Mouse (Mus musculus) liver, embryonic 14.5 days (tissue): ENCODE results near the gene Cdh23. TPM values are rescaled to one million over a fixed set of nuclear protein-coding genes. Genes with fewer than 3 reads are reported as not detected.
A peak's percentile ranks its signal among the peaks of the same experiment; 100 is the strongest.

Experiments used
- ATAC-seq: fragments of 200-750 bp; cut with Nextera tagmentation; 2 replicates; pipeline ENCODE4 v1.8.0; 2017; ENCODE audit warnings: moderate number of reproducible peaks, mild to moderate bottlenecking, moderate library complexity; ENCODE audit not compliant: insufficient read depth
- DNase-seq, 3 experiments: peaks; one replicate each; pipeline ENCODE4 v3.0.0-alpha.2; 2012 to 2013; ENCODE audit warnings: low read depth in 3 of 3, low spot score in 3 of 3
- H3K27ac ChIP-seq: fragments of 300-500 bp; sonication (generic); 2 replicates; pipeline ENCODE4 v1.5.1; 2014; ENCODE audit warnings: moderate library complexity, mild to moderate bottlenecking, control low read depth, inconsistent platforms
- H3K27me3 ChIP-seq: fragments of 300-500 bp; sonication (generic); 2 replicates; pipeline ENCODE4 v1.6.1; 2014; ENCODE audit warnings: mild to moderate bottlenecking, low read length, moderate library complexity; ENCODE audit not compliant: control insufficient read depth, insufficient read depth
- H3K36me3 ChIP-seq: fragments of 300-500 bp; sonication (generic); replicated peaks from 2 replicates; pipeline ENCODE4 v1.6.1; 2014; ENCODE audit warnings: low read depth; ENCODE audit not compliant: control insufficient read depth, insufficient read depth
- H3K4me1 ChIP-seq, 2 experiments: fragments of 200-500 bp in 1 of 2; fragments of 300-500 bp in 1 of 2; sonication (generic) in 1 of 2; replicated peaks; 2 replicates each; pipeline ENCODE4 v1.6.1; 2012 to 2014; ENCODE audit warnings: antibody characterized with exemption in 1 of 2, inconsistent platforms in 1 of 2, low read length in 1 of 2; ENCODE audit not compliant: control insufficient read depth in 2 of 2, insufficient read depth in 2 of 2
- H3K4me2 ChIP-seq: fragments of 300-500 bp; sonication (generic); 2 replicates; pipeline ENCODE4 v1.6.1; 2014; ENCODE audit warnings: low read depth, mild to moderate bottlenecking, control low read depth, moderate library complexity
- H3K4me3 ChIP-seq, 2 experiments: fragments of 200-500 bp in 1 of 2; fragments of 300-500 bp in 1 of 2; sonication (generic) in 1 of 2; 2 replicates each; pipeline ENCODE4 v1.5.1; 2012 to 2014; ENCODE audit warnings: low read depth in 2 of 2, low read length in 2 of 2, mild to moderate bottlenecking in 2 of 2, control low read depth in 1 of 2, inconsistent platforms in 1 of 2, moderate library complexity in 1 of 2; ENCODE audit not compliant: insufficient read depth in 1 of 2
- H3K9ac ChIP-seq: fragments of 300-500 bp; sonication (generic); replicated peaks from 2 replicates; pipeline ENCODE4 v1.6.1; 2014; ENCODE audit warnings: mild to moderate bottlenecking, control low read depth, moderate library complexity
- H3K9me3 ChIP-seq: fragments of 300-500 bp; sonication (generic); 2 replicates; pipeline ENCODE4 v1.6.1; 2016; ENCODE audit warnings: low read length, mixed read lengths; ENCODE audit not compliant: control insufficient read depth
- CTCF ChIP-seq: IDR thresholded peaks from 2 replicates; pipeline ENCODE4 v1.5.1; 2016; ENCODE audit warnings: antibody characterized with exemption, low read depth, control low read depth
- EP300 ChIP-seq: IDR thresholded peaks from 2 replicates; pipeline ENCODE4 v1.6.1; 2016; ENCODE audit warnings: antibody characterized with exemption, low read depth
- WGBS: fragments of 180-500 bp; shearing (Covaris S2); extraction: QIAGEN DNeasy Blood & Tissue Kit; methylation state at CpG from one replicate; pipeline ENCODE4 v1.1.7; 2014; ENCODE audit not compliant: insufficient replicate concordance; 5-methylcytosine and 5-hydroxymethylcytosine counted together
- polyA plus RNA-seq, 2 experiments: library from polyadenylated mRNA; depleted of rRNA in 1 of 2; stranded (reverse) in 1 of 2; unstranded in 1 of 2; fragments of >200 nt; fragmentation: Nextera tagmentation in 1 of 2; extraction: Ambion mirVana in 1 of 2; gene quantifications; 2 replicates each; pipeline versions ENCODE4 v1.2.1 to v1.2.3; 2012 to 2014

The Cdh23 gene
- polyA plus RNA-seq, 2 experiments, result 0.02 TPM; not detected in 1

- no peak for DNase-seq
- Histone ChIP-seq H3K9me3 (no peaks in the 10 kb centered on the region), H3K36me3 (no peaks in the 10 kb centered on the region), H3K4me2 (no peak overlapping the region), H3K4me3 (no peak overlapping the region), H3K27ac (no peak overlapping the region), H3K4me1 (no peaks in the 10 kb centered on the region), H3K27me3 (no peaks in the 10 kb centered on the region), H3K9ac (no peak overlapping the region)
- WGBS, result 59% methylated on average over 4 of the region's 4 CpGs
- no peak for ATAC-seq
- TF ChIP-seq CTCF (no peak), EP300 (no peak)
Measured at GRCm38 (mm10) chr10:60316166-60316565, 380.1 kb downstream of the Cdh23 start.

- H3K36me3 ChIP-seq, result no peaks in the 10 kb centered on the region
- H3K9me3 ChIP-seq, result no peaks in the 10 kb centered on the region
- no peak for ATAC-seq
- no peaks in the 10 kb centered on the region for H3K4me1 ChIP-seq
- H3K4me3 ChIP-seq, result no peak overlapping the region
- no peak overlapping the region for H3K9ac ChIP-seq
- H3K27ac ChIP-seq, result no peak overlapping the region
- H3K27me3 ChIP-seq, result no peaks in the 10 kb centered on the region
- TF ChIP-seq CTCF, result no peak
- no peak for TF ChIP-seq EP300
- no peak overlapping the region for H3K4me2 ChIP-seq
- WGBS, result 60% methylated on average over 5 of the region's 5 CpGs
- no peak for DNase-seq
Measured at GRCm38 (mm10) chr10:60313606-60314005, 382.7 kb downstream of the Cdh23 start.

- no peaks in the 10 kb centered on the region for H3K27me3 ChIP-seq
- no peaks in the 10 kb centered on the region for H3K36me3 ChIP-seq
- DNase-seq (no peak), ATAC-seq (no peak)
- H3K4me2 ChIP-seq, result no peak overlapping the region
- TF ChIP-seq EP300 (no peak), CTCF (no peak)
- H3K9me3 ChIP-seq, result no peaks in the 10 kb centered on the region
- no peaks in the 10 kb centered on the region for H3K4me1 ChIP-seq
- 81% methylated on average over 13 of the region's 13 CpGs for WGBS
- H3K27ac ChIP-seq, result no peak overlapping the region
- no peak overlapping the region for H3K4me3 ChIP-seq
- no peak overlapping the region for H3K9ac ChIP-seq
Measured at GRCm38 (mm10) chr10:60310629-60311028, 385.7 kb downstream of the Cdh23 start.

- peak; percentile 65; the same call in 1 of the 2 replicates for ATAC-seq
- Histone ChIP-seq H3K4me2 (no peak overlapping the region), H3K27me3 (no peaks in the 10 kb centered on the region), H3K4me3 (no peak overlapping the region), H3K9ac (no peak overlapping the region), H3K27ac (no peak overlapping the region), H3K4me1 (no peaks in the 10 kb centered on the region), H3K9me3 (no peaks in the 10 kb centered on the region), H3K36me3 (peaks cover 12% of the 10 kb centered on the region)
- TF ChIP-seq CTCF (peak; percentile 90), EP300 (no peak)
- DNase-seq, result peak; percentile 48 to 56 (median 52)
- WGBS, result 56% methylated on average over 15 of the region's 15 CpGs
Measured at GRCm38 (mm10) chr10:60304854-60305628, 391.2 kb downstream of the Cdh23 start.

GRCm38 (mm10) chr10:60303419-60303818, 392.9 kb downstream of the Cdh23 start:
- Histone ChIP-seq H3K36me3 (peaks cover 22% of the 10 kb centered on the region), H3K27ac (no peak overlapping the region), H3K4me2 (no peak overlapping the region), H3K4me3 (no peak overlapping the region), H3K27me3 (no peaks in the 10 kb centered on the region), H3K4me1 (no peaks in the 10 kb centered on the region), H3K9me3 (no peaks in the 10 kb centered on the region), H3K9ac (no peak overlapping the region)
- no peak for ATAC-seq
- WGBS, result 82% methylated on average over 17 of the region's 17 CpGs
- no peak for TF ChIP-seq CTCF
- TF ChIP-seq EP300, result no peak
- no peak for DNase-seq
